Mouse (Mus musculus) kidney, adult 2 months (tissue): ENCODE results near the gene Ston2.

ENCODE experiments used
- CTCF ChIP-seq: fragments of 200-500 bp; conservative IDR thresholded peaks from 2 replicates; pipeline ENCODE4 v1.5.1; 2011; ENCODE audit warnings: low read depth, mild to moderate bottlenecking, control low read depth, low read length, moderate library complexity, mixed read lengths; ENCODE audit not compliant: insufficient read depth, insufficient read length
- POLR2A ChIP-seq: fragments of 200-500 bp; IDR thresholded peaks from one replicate; pipeline ENCODE4 v1.6.1; 2011; ENCODE audit warnings: low read depth, low read length, control low read depth

DNA sequence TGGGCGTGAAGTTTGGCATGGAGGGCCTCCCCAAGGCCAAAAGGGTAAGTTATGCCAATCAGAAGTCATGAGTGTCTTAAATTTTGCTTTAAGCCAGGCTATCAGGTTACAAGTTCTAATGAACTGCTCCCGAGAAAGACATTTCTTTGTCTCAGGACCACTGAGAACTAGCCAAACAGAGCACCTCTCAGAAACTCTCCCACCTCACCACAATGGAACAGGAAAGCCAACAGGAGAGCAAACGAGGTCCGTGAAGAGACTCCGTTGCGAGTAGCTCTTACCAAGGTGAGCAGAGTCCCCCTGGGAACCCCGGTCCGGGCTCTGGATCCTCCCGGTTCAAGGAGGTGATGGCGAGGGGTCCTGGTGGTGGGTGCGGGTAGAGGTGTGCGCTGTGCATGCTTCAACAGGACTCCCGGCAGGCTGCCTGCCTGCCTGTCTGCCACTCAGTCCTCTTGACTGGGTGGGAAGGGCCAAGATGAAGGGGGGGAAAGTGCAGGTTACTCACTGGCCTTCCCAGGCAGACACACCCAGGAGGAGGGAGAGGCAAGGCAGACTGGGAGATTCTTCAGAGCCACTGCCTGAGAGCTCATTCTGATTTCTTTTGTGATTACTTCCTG, 102.4 kb downstream of the Ston2 start:
- TF ChIP-seq CTCF (no peak), POLR2A (no peak)
